Mouse (Mus musculus) gastrocnemius, adult 8-10 months (tissue): ENCODE measurements at regions not wholly inside any gene's neighbourhood (a gene's known extent, or its start where the extent isn't known, plus 50 kb on each side); places are given as distances from the start of the nearest gene placed in this dataset.

Source experiments
- DNase-seq, 2 experiments: peaks; one replicate each; pipeline ENCODE4 v3.0.0; 2022; ENCODE audit warnings: low spot score in 2 of 2

GRCm38 (mm10) chrX:4136135-4136534 lies 60.2 kb upstream of the Btbd35f28 start:
- peak in 1 of 2 experiments; percentile 2 for DNase-seq
